Mouse (Mus musculus) gastrocnemius, postnatal 14 days (tissue): ENCODE data around the gene Nme8. TPM values are rescaled to one million over a fixed set of nuclear protein-coding genes. Genes with fewer than 3 reads are reported as not detected.

Source experiments
- DNase-seq: peaks from one replicate; pipeline ENCODE4 v3.0.0; 2021; ENCODE audit warnings: mixed read lengths
- intact Hi-C: fragments of 180-260 bp; cut with DNase I; formaldehyde crosslinking; loops from one replicate; pipeline ENCODE4 v1.15.1; 2025; ENCODE audit warnings: low total_unique reads
- long read RNA-seq, 2 experiments: library from polyadenylated mRNA; stranded (forward); transcript quantifications; one replicate each; pipeline ENCODE4 v2.0.0; 2021
- total RNA-seq, 2 experiments: library from RNA; stranded (reverse); gene quantifications; 2 replicates each; pipeline ENCODE4 v1.2.3; 2021

The Nme8 gene
- not detected for total RNA-seq
- long read RNA-seq, experiment 1, result 0 reads
- long read RNA-seq, experiment 2, result 0 reads

GRCm38 (mm10) chr13:19697790-19698189 lies at the start of gene Nme8:
Gene Nme8 (minus strand): TSS chr13:19697794.
- intact Hi-C loops, result loop anchor here (5.0 kb wide), 1 partner anchor 595 kb away; no protein-coding TSS in a partner anchor
- DNase-seq, result no peak

- intact Hi-C loops, result no loop called here
- no peak for DNase-seq
These were observed 48.1 kb upstream of the Nme8 start for GRCm38 (mm10) chr13:19745741-19746140.

- no peak for DNase-seq
These were observed 46.9 kb upstream of the Nme8 start for GRCm38 (mm10) chr13:19744536-19744935.

GRCm38 (mm10) chr13:19734597-19734996 lies 37.0 kb upstream of the Nme8 start:
- intact Hi-C loops, result no loop called here
- no peak for DNase-seq

More at GRCm38 (mm10) chr13:19744536-19744935, 46.9 kb upstream of the Nme8 start:
- intact Hi-C loops, result no loop called here

- intact Hi-C loops, result no loop called here
- no peak for DNase-seq
These were observed 33.2 kb upstream of the Nme8 start for GRCm38 (mm10) chr13:19730826-19731225.

GRCm38 (mm10) chr13:19718954-19719353 lies 21.4 kb upstream of the Nme8 start:
- DNase-seq, result peak; percentile 28
- intact Hi-C loops, result no loop called here

GRCm38 (mm10) chr13:19717201-19717600 lies 19.6 kb upstream of the Nme8 start:
- DNase-seq, result no peak
- intact Hi-C loops, result no loop called here

- no peak for DNase-seq
- intact Hi-C loops, result no loop called here
These were observed 6.2 kb upstream of the Nme8 start for GRCm38 (mm10) chr13:19703806-19704205.

GRCm38 (mm10) chr13:19701443-19702078 lies 4.0 kb upstream of the Nme8 start:
- intact Hi-C loops, result no loop called here
- DNase-seq, result no peak

GRCm38 (mm10) chr13:19700733-19701442 lies 3.3 kb upstream of the Nme8 start:
- intact Hi-C loops, result no loop called here
- no peak for DNase-seq

- intact Hi-C loops, result loop anchor here (5.0 kb wide), 1 partner anchor 594 kb away; no protein-coding TSS in a partner anchor
- DNase-seq, result no peak
These were observed 1.1 kb upstream of the Nme8 start for GRCm38 (mm10) chr13:19698524-19699173.

- no peak for DNase-seq
- intact Hi-C loops, result no loop called here
These were observed 7.2 kb downstream of the Nme8 start for GRCm38 (mm10) chr13:19690417-19690816.

GRCm38 (mm10) chr13:19689971-19690370 lies 7.6 kb downstream of the Nme8 start:
- intact Hi-C loops, result loop anchor here (10.0 kb wide), 1 partner anchor 325 kb away; no protein-coding TSS in a partner anchor
- DNase-seq, result no peak

- DNase-seq, result peak; percentile 26
- intact Hi-C loops, result loop anchor here (10.0 kb wide), 1 partner anchor 319 kb away; no protein-coding TSS in a partner anchor
These were observed 13.6 kb downstream of the Nme8 start for GRCm38 (mm10) chr13:19684007-19684406.

- DNase-seq, result no peak
- intact Hi-C loops, result loop anchor here (10.0 kb wide), 1 partner anchor 318 kb away; no protein-coding TSS in a partner anchor
These were observed 14.5 kb downstream of the Nme8 start for GRCm38 (mm10) chr13:19682879-19683640.

- intact Hi-C loops, result no loop called here
- DNase-seq, result no peak
These were observed 23.0 kb downstream of the Nme8 start for GRCm38 (mm10) chr13:19674601-19675000.

GRCm38 (mm10) chr13:19674025-19674424 lies 23.6 kb downstream of the Nme8 start:
- DNase-seq, result no peak

GRCm38 (mm10) chr13:19668355-19669140 lies 29.0 kb downstream of the Nme8 start:
- no peak for DNase-seq
- intact Hi-C loops, result no loop called here

More at GRCm38 (mm10) chr13:19674025-19674424, 23.6 kb downstream of the Nme8 start:
- intact Hi-C loops, result no loop called here

GRCm38 (mm10) chr13:19652405-19652804 lies 45.2 kb downstream of the Nme8 start:
- intact Hi-C loops, result no loop called here
- DNase-seq, result no peak
